Mouse (Mus musculus): Measurements from ENCODE around the gene Pofut1.

Gene Pofut1

DNA sequence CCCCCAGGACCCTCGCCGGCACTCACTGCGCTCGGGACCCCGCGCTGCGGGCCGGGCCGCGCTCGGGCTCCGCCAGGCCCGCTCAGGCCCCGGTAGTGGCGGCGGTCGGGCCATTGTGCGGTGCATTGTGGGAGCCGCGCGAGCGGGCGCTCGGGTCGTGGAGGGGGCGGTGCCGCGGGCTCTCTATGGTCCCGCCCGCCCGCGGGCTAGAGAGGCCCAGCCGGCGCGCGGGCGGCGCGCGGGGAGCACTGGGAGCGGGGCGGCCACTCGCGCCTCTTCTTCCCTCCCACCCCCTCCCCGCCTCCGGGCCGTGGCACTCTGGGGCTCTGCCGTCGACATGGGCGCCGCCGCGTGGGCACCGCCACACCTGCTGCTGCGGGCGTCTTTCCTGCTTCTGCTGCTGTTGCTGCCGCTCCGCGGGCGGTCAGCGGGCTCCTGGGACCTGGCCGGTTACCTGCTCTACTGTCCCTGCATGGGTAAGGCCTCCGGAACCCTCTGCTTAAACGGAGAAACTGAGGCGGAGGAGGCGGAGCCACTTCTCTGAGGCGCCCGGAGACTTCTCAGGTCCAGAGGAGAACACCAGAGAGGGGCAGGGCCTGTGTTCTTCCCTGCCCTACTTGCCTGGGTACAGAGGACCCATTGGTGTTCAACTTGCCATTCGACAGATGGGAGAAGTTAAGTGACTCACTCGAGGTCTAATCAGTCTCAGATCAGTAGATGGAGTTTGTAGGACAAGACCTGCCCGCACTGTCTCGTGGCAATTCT, at the start of gene Pofut1, which contains the start of gene Plagl2:
Gene Pofut1, plus strand, starts transcription at position 284 of the 765 bp plus-strand sequence.
Gene Plagl2, minus strand, starts transcription at position 177 of the 765 bp plus-strand sequence.
- ChIA-PET POLR2A (interaction anchor here in 3 of 4 experiments (0.5 to 1.1 kb wide), 4 partner anchors 20 to 105 kb away, joined by 3 to 7 read pairs (median 4); no protein-coding TSS in a partner anchor), CTCF (no interaction called here)

DNA sequence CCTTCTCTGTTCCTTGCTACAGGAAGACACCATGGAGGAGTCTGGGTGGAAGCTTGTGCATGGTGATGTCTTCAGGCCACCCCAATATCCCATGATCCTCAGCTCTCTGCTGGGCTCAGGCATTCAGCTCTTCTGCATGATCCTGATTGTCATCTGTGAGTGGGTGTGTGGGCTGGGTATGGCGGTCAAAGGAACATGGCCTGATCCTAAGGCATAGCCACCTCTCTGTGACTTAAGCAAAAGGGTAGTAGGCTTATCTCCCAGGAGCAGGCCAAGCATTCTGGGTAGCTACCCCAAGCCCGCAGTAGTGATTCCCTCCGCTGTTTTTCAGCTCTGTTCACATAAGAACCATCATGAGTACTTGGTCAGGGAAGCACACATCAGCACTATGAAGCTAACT, 47.1 kb upstream of the Pofut1 start:
- CTCF ChIA-PET, result no interaction called here
- POLR2A ChIA-PET, result interaction anchor here in 2 of 4 experiments (0.6 to 1.6 kb wide), 6 partner anchors 10 to 403 kb away, joined by 3 to 6 read pairs (median 3); no protein-coding TSS in a partner anchor

DNA sequence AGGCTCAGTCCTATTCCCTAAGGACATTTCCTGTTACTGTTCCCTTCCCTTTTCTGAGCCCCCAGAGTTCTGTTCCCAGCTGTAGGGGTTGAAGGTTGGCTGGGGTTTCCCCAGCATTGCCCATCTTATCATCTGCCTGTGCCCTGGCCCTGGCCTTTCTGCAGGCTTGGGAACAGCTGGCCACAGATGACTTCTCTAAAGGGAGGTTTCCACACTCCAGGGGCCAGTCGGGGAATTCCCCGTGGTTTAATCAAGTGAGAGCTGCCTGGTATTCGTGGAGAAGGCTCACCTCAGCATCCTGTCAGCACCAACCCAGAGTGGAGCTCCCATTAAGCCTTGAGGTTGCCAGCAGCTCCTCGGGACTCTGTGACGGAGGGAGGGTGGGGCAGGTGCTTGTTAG, 42.8 kb upstream of the Pofut1 start:
- ChIA-PET POLR2A (interaction anchor here in 2 of 4 experiments (0.6 to 1.6 kb wide), 5 partner anchors 8 to 37 kb away, joined by 3 to 11 read pairs (median 3); partner anchors contain the start of gene Tm9sf4 (in 1 of the 2)), CTCF (interaction anchor here in 1 of 4 experiments (0.6 kb wide), 1 partner anchor 446 kb away, joined by 3 read pairs; no protein-coding TSS in a partner anchor)

DNA sequence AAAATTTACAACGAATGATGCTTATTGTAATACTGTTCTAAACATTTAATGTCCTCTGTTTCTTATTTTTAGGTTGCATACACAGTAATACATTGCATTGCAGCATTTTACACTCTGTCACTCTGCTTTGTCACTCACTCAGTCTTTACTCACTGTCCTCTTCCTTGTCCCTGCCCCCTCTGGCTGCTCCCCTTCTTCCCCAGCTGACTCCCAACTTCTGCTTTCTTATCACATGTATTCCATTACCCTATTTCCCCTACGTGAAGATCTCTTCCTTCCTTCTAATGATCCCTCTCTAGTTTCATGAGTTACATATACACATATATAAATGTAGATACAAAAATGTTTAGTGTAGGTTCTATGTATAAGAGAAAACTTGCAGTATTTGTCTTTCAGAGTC, 42.2 kb upstream of the Pofut1 start:
- ChIA-PET POLR2A (interaction anchor here in 2 of 4 experiments (1.0 to 1.6 kb wide), 4 partner anchors 10 to 38 kb away, joined by 3 to 11 read pairs (median 4); partner anchors contain the start of gene Tm9sf4 (in 1 of the 2)), CTCF (no interaction called here)

DNA sequence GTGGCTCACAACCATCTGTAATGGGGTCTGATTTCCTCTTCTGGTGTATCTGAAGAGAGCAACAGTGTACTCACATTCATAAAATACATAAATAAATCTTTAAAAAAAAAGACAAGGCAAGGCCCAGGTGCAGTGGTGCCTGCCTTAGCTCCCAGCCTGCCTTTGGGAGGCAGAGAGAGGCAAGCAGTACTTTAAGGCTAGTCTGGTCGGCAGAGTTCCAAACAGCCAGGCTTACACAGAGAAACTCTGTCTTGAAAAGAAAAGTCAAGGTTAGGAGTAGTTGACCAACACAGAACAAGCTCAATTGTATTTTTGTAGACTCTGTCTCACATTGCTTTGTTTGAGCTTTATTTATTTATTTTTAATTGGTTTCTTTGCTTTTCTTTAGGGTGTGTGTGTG, 38.6 kb upstream of the Pofut1 start:
- POLR2A ChIA-PET, result interaction anchor here in 3 of 4 experiments (0.6 to 1.9 kb wide), 9 partner anchors 10 to 926 kb away, joined by 3 to 6 read pairs (median 4); no protein-coding TSS in a partner anchor
- CTCF ChIA-PET, result interaction anchor here in 1 of 4 experiments (0.7 kb wide), 1 partner anchor 58 kb away, joined by 3 read pairs; no protein-coding TSS in a partner anchor

DNA sequence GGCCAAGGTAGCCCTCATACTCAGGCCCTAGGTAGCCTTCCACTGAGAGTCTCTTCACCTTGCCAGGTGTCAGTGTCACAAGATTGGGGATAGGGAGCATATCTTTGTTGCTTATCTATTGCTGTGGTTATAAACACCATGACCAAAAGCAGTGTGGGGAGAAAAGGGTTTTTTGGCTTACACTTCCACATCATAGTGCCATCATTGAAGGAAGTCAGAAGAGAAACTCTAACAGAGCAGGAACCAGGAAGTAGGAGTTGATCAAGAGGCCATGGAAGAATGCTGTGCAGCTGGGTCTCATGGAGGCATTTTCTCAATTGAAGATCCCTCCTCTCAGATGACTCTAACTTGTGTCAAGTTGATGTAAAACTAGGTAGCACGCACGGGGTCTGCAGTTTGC, 33.2 kb upstream of the Pofut1 start:
- ChIA-PET POLR2A (interaction anchor here in 3 of 4 experiments (0.7 to 1.6 kb wide), 4 partner anchors 8 to 202 kb away, joined by 3 to 4 read pairs (median 3); no protein-coding TSS in a partner anchor), CTCF (interaction anchor here in 2 of 4 experiments (0.7 kb wide), 2 partner anchors 42 to 277 kb away, joined by 3 read pairs; no protein-coding TSS in a partner anchor)

DNA sequence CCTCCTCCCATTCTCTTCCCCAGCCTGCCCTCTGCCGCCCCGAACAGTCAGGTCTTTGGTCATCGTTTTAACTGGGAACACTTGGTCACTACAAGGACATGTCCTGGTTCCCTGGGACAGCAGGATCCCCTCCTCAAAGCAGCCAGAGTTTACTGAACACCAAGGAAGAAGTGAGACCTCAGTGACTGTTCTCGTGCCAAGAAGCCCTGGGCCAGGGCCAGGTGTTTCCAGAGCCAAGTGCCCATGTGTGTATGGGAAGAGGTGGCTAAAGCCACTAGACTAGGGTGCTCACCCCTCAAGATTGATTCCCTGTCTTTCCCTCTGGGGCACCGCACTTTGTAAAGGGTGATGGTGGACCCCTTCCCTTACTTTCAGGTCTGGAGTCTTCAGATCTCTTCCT, 32.0 kb upstream of the Pofut1 start:
- ChIA-PET POLR2A (interaction anchor here in 3 of 4 experiments (0.6 to 1.3 kb wide), 5 partner anchors 10 to 127 kb away, joined by 3 to 10 read pairs (median 3); partner anchors contain the start of gene Tm9sf4 (in 1 of the 3)), CTCF (interaction anchor here in 2 of 4 experiments (0.7 to 1.1 kb wide), 2 partner anchors 16 to 112 kb away, joined by 3 to 6 read pairs; partner anchors contain the start of gene Tspyl3 (in 1 of the 2))

DNA sequence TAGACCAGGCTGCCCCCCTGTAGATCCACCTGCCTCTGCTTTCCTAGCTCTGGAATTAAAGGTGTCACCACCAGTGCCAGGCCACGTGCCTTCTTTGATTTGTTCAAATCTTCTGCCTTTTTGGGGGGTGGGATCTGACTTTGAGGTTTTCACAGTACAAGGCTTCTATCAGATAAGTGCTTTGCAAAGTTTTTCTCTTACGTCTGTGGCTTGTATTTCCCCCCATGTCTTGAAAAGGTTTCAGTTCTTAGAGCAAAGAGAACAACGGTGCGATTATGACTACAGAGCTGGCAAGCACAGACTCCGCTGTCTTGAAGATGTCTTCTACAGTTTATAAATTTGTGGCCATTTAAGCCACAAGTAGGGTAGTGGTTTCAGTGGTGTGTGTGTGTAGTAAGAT, 29.9 kb upstream of the Pofut1 start:
- POLR2A ChIA-PET, result interaction anchor here in 1 of 4 experiments (1.4 to 1.8 kb wide), 2 partner anchors 11 to 54 kb away, joined by 3 to 4 read pairs; no protein-coding TSS in a partner anchor
- CTCF ChIA-PET, result interaction anchor here in 1 of 4 experiments (0.6 kb wide), 1 partner anchor 355 kb away, joined by 3 read pairs; no protein-coding TSS in a partner anchor

DNA sequence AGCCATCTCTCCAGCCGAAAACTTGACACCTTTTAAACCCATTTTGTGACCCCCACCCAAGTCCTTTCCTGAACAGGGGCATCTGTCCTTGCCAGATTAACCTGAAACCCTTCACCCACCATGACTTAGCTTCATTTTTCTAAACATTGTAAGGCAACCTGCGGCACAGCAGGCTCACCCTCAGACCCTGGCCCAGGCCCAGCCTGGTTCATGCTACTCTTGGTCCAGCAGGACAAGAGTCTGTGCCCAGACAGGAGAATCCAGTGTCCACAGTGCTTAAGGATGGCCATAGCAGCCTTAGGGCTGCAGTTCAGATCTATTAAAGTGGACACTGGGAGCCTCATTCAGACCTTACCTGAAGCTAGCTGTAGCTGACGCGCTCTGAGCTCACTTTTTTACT, 28.0 kb upstream of the Pofut1 start:
- ChIA-PET CTCF (interaction anchor here in 1 of 4 experiments (1.7 kb wide), 1 partner anchor 201 kb away, joined by 4 read pairs; no protein-coding TSS in a partner anchor), POLR2A (interaction anchor here in 3 of 4 experiments (0.6 to 1.7 kb wide), 6 partner anchors 11 to 78 kb away, joined by 3 to 7 read pairs (median 3); partner anchors contain the start of genes Kif3b (in 1 of the 3) and Tspyl3 (in 1 of the 3))

DNA sequence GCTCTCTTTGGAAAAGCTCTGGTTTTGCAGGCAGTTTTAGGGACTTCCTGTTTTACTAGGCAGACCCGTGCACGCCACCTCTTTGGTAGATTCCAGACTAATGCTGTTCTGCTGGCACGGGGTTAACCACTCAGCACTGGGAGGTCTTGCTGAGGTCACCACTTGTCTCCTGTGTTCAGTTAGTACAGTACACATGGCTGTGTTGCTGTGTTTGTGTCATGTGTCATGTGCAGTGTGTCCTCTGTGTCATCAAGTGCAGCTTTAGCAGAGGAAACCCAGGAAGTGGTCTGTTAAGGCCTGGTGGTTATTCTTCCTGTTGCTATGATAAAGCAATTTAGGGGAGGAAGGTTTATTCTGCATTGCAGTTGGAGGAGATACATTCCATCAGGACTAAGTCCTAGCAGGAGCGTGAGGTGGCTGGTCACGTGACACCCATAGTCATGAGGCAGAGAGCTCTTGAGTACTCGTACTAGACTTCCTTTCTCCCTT, 26.5 kb upstream of the Pofut1 start:
- CTCF ChIA-PET, result interaction anchor here in 1 of 4 experiments (0.8 kb wide), 1 partner anchor 249 kb away, joined by 3 read pairs; no protein-coding TSS in a partner anchor
- POLR2A ChIA-PET, result interaction anchor here in 3 of 4 experiments (0.5 to 2.2 kb wide), 13 partner anchors 9 to 98 kb away, joined by 3 to 5 read pairs (median 3); partner anchors contain the start of genes Tm9sf4 (in 2 of the 3) and Tspyl3 (in 2 of the 3)

DNA sequence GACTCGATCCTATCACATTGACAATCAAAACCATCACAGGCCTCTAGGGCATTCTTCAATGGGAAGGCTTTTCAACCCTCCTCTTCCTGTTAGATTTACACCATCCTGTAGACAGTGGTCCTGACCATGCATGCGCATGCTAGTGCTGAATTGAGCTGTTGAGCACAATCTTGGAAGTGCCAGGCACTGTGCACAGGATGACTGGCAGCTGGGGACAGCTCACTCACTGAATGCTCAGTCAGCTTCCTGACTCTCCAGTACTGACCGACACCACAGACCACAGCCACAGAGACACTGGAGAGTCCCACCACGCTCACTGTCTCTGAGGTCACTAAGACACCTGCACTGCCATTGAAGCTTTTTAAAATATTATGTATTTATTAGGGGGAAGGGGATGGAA, 25.9 kb upstream of the Pofut1 start:
- ChIA-PET CTCF (interaction anchor here in 1 of 4 experiments (0.8 kb wide), 1 partner anchor 248 kb away, joined by 3 read pairs; no protein-coding TSS in a partner anchor), POLR2A (interaction anchor here in 2 of 4 experiments (0.5 to 2.2 kb wide), 11 partner anchors 8 to 70 kb away, joined by 3 to 5 read pairs (median 3); partner anchors contain the start of genes Tm9sf4 (in 2 of the 2) and Tspyl3 (in 2 of the 2))

DNA sequence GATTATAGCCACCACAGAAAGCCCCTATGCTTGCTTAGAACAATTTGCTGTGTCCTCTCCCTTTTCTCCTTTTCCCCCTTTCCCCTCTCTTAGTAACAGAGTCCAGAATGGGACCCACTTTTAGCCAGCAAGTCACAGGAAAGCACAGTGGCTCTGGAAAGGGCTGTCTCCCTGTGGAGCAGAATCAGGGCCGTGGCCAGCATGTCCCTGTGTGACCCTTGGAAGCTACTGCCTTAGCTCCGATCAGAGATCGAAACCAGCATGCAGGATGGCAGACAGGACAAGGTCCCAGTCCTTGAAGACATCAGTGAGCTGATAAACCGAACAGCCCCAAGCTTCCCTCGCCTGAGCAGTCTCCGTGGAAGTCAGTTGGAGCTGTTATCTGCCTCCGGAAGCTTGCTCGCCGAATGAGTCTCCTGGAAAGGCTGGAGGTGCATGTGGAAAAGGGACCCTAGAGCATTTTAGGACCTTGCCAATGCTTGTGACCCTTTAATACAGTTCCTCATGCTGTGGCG, 23.4 kb upstream of the Pofut1 start:
- ChIA-PET CTCF (interaction anchor here in 1 of 4 experiments (0.8 kb wide), 1 partner anchor 197 kb away, joined by 3 read pairs; no protein-coding TSS in a partner anchor), POLR2A (interaction anchor here in 3 of 4 experiments (0.6 to 1.4 kb wide), 4 partner anchors 13 to 510 kb away, joined by 3 to 5 read pairs (median 4); no protein-coding TSS in a partner anchor)

DNA sequence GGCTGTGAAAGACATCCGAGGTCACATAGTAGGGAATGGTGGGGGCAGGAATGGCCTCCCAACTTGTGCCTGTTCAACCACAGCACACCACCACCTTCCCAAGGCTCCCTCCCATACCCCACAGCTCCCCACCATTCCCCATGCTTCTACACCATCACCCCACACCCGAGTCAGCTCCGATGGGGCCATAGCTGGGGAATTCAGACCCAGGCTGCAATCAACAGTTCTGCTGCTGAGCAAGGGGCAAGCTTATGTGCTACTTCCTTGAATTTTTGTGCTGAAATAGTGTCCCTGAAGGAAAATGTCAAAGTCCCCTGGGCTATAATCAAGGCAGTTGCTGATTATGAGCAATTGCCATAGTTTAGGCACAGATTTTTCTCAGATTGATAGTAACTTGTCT, 22.8 kb upstream of the Pofut1 start:
- CTCF ChIA-PET, result interaction anchor here in 1 of 4 experiments (0.8 kb wide), 1 partner anchor 196 kb away, joined by 3 read pairs; no protein-coding TSS in a partner anchor
- POLR2A ChIA-PET, result interaction anchor here in 3 of 4 experiments (0.8 to 1.4 kb wide), 6 partner anchors 8 to 57 kb away, joined by 3 to 5 read pairs (median 3); partner anchors contain the start of gene Tm9sf4 (in 1 of the 3)

DNA sequence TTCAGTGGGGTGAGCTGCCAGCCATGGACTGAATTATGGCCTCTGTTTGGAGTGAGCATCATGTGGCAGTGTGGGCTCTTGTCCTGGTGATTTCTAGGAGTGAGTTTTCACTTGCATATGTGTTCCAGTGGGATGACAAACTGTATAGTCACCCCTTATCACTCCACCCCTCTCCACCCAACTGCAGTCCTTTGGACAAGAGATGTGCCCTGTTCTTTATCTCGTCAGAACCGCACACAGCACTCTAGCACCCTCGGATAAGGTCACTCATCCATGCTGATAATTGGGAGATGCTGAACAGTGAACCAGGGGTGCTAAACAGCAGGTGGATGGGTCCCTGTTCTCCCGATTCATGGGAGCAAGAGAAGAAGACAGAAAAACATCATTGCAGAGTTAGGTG, 19.7 kb upstream of the Pofut1 start:
- CTCF ChIA-PET, result interaction anchor here in 1 of 4 experiments (1.4 kb wide), 1 partner anchor 242 kb away, joined by 3 read pairs; no protein-coding TSS in a partner anchor
- POLR2A ChIA-PET, result interaction anchor here in 2 of 4 experiments (1.2 to 1.3 kb wide), 2 partner anchors 8 to 60 kb away, joined by 3 to 5 read pairs; partner anchors contain the start of gene Tm9sf4 (in 1 of the 2)

DNA sequence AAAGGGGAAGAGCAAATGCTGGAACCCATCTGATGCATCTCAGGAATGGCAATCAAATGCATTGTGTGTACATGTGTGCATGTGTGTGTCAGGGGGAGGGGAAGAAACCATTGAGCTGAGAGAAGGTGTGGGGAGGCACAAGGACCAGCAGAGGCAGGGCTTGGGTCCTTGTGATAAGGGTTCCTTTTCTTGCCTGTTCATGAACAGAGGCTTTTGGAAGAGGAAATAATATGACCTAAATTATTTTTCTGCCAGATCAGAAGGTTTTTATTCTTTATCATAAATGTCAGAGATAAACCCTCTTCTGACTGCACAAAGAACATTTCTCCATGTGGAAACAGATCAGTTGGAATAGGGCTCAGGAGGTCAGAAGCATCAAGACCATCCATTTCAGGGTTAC, 19.2 kb upstream of the Pofut1 start:
- ChIA-PET POLR2A (interaction anchor here in 2 of 4 experiments (0.9 to 1.3 kb wide), 2 partner anchors 11 to 61 kb away, joined by 3 read pairs; partner anchors contain the start of gene Tm9sf4 (in 1 of the 2)), CTCF (no interaction called here)

DNA sequence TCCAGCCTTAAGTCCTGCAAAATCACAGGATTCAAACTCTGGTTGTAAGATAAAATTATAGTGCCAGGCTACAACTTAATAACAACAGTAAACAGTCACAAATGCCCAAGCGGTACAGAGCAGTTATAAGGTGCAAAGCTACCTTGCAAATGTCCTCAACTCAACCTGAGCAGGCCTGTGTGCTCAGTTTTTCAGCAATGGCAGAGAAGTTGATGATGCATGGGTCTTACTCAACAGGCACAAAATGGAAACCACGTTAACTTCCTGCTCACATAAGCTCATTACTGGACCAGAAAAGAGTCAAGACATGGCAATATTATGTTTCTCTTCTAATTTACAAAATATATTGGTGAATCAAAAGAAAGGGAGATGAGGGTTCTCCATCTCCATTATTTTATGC, 18.8 kb upstream of the Pofut1 start:
- POLR2A ChIA-PET, result interaction anchor here in 2 of 4 experiments (0.9 to 1.3 kb wide), 2 partner anchors 10 to 61 kb away, joined by 3 read pairs; partner anchors contain the start of gene Tm9sf4 (in 1 of the 2)

DNA sequence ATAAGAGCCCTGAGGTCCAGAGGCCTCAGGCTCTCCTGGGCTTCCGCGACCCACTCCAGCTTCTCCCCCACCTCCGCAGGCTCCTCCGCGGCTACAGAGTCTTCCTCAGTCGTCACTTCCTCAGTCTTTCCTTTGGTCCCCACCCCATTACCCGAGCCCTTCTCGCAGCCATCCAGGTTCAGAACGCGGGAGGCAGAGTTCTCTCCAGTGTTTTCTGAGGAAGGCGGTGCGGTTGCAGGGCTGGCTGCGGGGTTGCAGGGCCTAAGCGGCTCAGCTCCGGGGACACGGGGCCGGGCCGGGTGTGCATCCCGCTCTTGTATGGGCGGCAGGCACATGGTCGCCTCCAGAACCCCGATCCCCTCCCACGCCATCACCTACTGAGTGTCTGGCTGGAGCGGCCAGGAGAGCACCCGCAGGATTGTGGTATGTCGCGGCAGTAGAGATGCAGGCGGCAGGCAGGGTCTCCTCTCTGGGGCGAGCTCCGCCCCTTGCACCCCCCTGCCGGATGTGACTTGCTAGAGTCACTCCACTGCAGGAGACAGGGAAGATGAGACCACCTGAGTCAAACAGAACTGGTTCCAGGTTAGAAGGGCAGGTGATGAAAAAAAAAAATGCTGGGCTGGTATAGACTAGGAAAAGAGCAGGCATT, 16.3 kb upstream of the Pofut1 start, which contains the start of gene Tspyl3:
Gene Tspyl3, minus strand, starts transcription at position 496 of the 649 bp plus-strand sequence.
- ChIA-PET CTCF (interaction anchor here in 1 of 4 experiments (1.2 kb wide), 1 partner anchor 16 kb away, joined by 3 read pairs; no protein-coding TSS in a partner anchor), POLR2A (interaction anchor here (0.7 to 2.1 kb wide), 22 partner anchors 9 to 359 kb away, joined by 3 to 12 read pairs (median 4); partner anchors contain the start of gene Tm9sf4 (in 1 of the 4))

More for the DNA sequence above, 18.8 kb upstream of the Pofut1 start:
- CTCF ChIA-PET, result no interaction called here

Measured in embryonic stem cell, embryonic (primary cell).